Mouse (Mus musculus) embryonic facial prominence, embryonic 13.5 days (tissue): ENCODE measurements around the gene Ppfia3. TPM values are rescaled to one million over a fixed set of nuclear protein-coding genes. Genes with fewer than 3 reads are reported as not detected.
"Not testable (repeated sequence)": the region's sequence is repeated elsewhere in the genome, so short reads cannot be mapped to it uniquely, and the experiment has no call there.

Source experiments
- ATAC-seq: fragments of 200-750 bp; cut with Nextera tagmentation; 2 replicates; pipeline ENCODE4 v1.8.0; 2017; ENCODE audit warnings: low read depth; ENCODE audit not compliant: insufficient number of reproducible peaks, insufficient read depth, low FRiP score, low TSS enrichment
- H3K27ac ChIP-seq: fragments of 300-500 bp; sonication (generic); 2 replicates; pipeline ENCODE4 v1.5.1; 2015; ENCODE audit warnings: moderate library complexity, mild to moderate bottlenecking, inconsistent platforms
- H3K27me3 ChIP-seq: fragments of 300-500 bp; sonication (generic); 2 replicates; pipeline ENCODE4 v1.6.1; 2015; ENCODE audit warnings: mild to moderate bottlenecking, inconsistent platforms
- H3K36me3 ChIP-seq: fragments of 300-500 bp; sonication (generic); 2 replicates; pipeline ENCODE4 v1.6.1; 2015; ENCODE audit warnings: mild to moderate bottlenecking, inconsistent platforms
- H3K4me1 ChIP-seq: fragments of 300-500 bp; sonication (generic); 2 replicates; pipeline ENCODE4 v1.6.1; 2015; ENCODE audit warnings: inconsistent platforms
- H3K4me2 ChIP-seq: fragments of 300-500 bp; sonication (generic); 2 replicates; pipeline ENCODE4 v1.6.1; 2015; ENCODE audit warnings: moderate library complexity, mild to moderate bottlenecking, inconsistent platforms
- H3K4me3 ChIP-seq: fragments of 300-500 bp; sonication (generic); 2 replicates; pipeline ENCODE4 v1.5.1; 2015; ENCODE audit warnings: mild to moderate bottlenecking, inconsistent platforms
- H3K9ac ChIP-seq: fragments of 300-500 bp; sonication (generic); 2 replicates; pipeline ENCODE4 v1.6.1; 2015; ENCODE audit warnings: mild to moderate bottlenecking, inconsistent platforms
- H3K9me3 ChIP-seq: fragments of 300-500 bp; sonication (generic); 2 replicates; pipeline ENCODE4 v1.6.1; 2016; ENCODE audit warnings: inconsistent platforms
- WGBS: fragments of 180-500 bp; shearing (Covaris S2); methylation state at CpG from one replicate; pipeline ENCODE4 v1.1.7; 2015; ENCODE audit warnings: mixed read lengths; 5-methylcytosine and 5-hydroxymethylcytosine counted together
- polyA plus RNA-seq: library from polyadenylated mRNA; unstranded; fragments of >200 nt; fragmentation: Nextera tagmentation; extraction: Ambion mirVana; gene quantifications from 2 replicates; pipeline ENCODE4 v1.2.1, GENCODE M21; 2015

Ppfia3 gene
- polyA plus RNA-seq, 1 experiment from 2014 or later: 8.2 TPM

GRCm38 (mm10) chr7:45406157-45407156 lies 39.6 kb upstream of the Ppfia3 start:
- no peaks in the 10 kb centered on the region for H3K9me3 ChIP-seq
- peaks cover 16% of the 10 kb centered on the region for H3K4me1 ChIP-seq
- peak overlapping the region; percentile 74 for H3K4me2 ChIP-seq
- peak overlapping the region; percentile 65 for H3K9ac ChIP-seq
- peaks cover 67% of the 10 kb centered on the region for H3K27me3 ChIP-seq
- WGBS: 2% methylated on average over 107 of the region's 114 CpGs
- no peak overlapping the region for H3K27ac ChIP-seq
- H3K4me3 ChIP-seq: peak overlapping the region; percentile 47
- H3K36me3 ChIP-seq: no peaks in the 10 kb centered on the region
- no peak for ATAC-seq

GRCm38 (mm10) chr7:45405091-45406075 lies 38.6 kb upstream of the Ppfia3 start, which contains the start of gene Kcna7:
Gene Kcna7, plus strand, starts transcription at chr7:45405653.
- H3K4me3 ChIP-seq: peak within 1 kb of the TSS; percentile 47
- H3K4me2 ChIP-seq: peak within 1 kb of the TSS; percentile 74
- H3K36me3 ChIP-seq: no peaks in the 10 kb centered on the region
- no peaks in the 10 kb centered on the region for H3K9me3 ChIP-seq
- no peak for ATAC-seq
- peak within 1 kb of the TSS; percentile 65 for H3K9ac ChIP-seq
- H3K4me1 ChIP-seq: peaks cover 16% of the 10 kb centered on the region
- H3K27ac ChIP-seq: no peak within 1 kb of the TSS
- 11% methylated on average over 28 of the region's 28 CpGs for WGBS
- H3K27me3 ChIP-seq: peaks cover 56% of the 10 kb centered on the region

- Histone ChIP-seq H3K36me3 (no peaks in the 10 kb centered on the region), H3K4me1 (peaks cover 16% of the 10 kb centered on the region), H3K9ac (no peak overlapping the region), H3K4me2 (no peak overlapping the region), H3K27ac (no peak overlapping the region), H3K4me3 (no peak overlapping the region), H3K27me3 (peaks cover 39% of the 10 kb centered on the region), H3K9me3 (no peaks in the 10 kb centered on the region)
- no peak for ATAC-seq
- WGBS: 45% methylated on average over 6 of the region's 6 CpGs
These were observed 36.9 kb upstream of the Ppfia3 start for GRCm38 (mm10) chr7:45403532-45404261.

- peaks cover 14% of the 10 kb centered on the region for H3K4me1 ChIP-seq
- no peak overlapping the region for H3K4me2 ChIP-seq
- no peaks in the 10 kb centered on the region for H3K36me3 ChIP-seq
- H3K4me3 ChIP-seq: no peak overlapping the region
- H3K9me3 ChIP-seq: no peaks in the 10 kb centered on the region
- 0 out of 2 replicates have a peak overlapping the region, but pooled peaks have one; percentile 27 for H3K9ac ChIP-seq
- peaks cover 18% of the 10 kb centered on the region for H3K27me3 ChIP-seq
- 58% methylated on average over 10 of the region's 10 CpGs for WGBS
- ATAC-seq: no peak
- H3K27ac ChIP-seq: no peak overlapping the region
These were observed 34.8 kb upstream of the Ppfia3 start for GRCm38 (mm10) chr7:45401521-45402085.

GRCm38 (mm10) chr7:45396787-45397186 lies 30.0 kb upstream of the Ppfia3 start:
- Histone ChIP-seq H3K9me3 (no peaks in the 10 kb centered on the region), H3K9ac (no peak overlapping the region), H3K4me2 (no peak overlapping the region), H3K4me1 (peaks cover 17% of the 10 kb centered on the region), H3K4me3 (no peak overlapping the region), H3K36me3 (peaks cover 10% of the 10 kb centered on the region), H3K27me3 (no peaks in the 10 kb centered on the region), H3K27ac (no peak overlapping the region)
- 84% methylated on average over 2 of the region's 2 CpGs for WGBS
- no peak for ATAC-seq

- WGBS: 9% methylated on average over 3 of the region's 3 CpGs
- peak overlapping the region; percentile 85 for H3K27ac ChIP-seq
- peaks cover 17% of the 10 kb centered on the region for H3K4me1 ChIP-seq
- not testable (repeated sequence) for ATAC-seq, H3K27me3 ChIP-seq, H3K9me3 ChIP-seq, H3K9ac ChIP-seq
- peak overlapping the region; percentile 61 for H3K4me3 ChIP-seq
- H3K36me3 ChIP-seq: peaks cover 15% of the 10 kb centered on the region
- peak overlapping the region; percentile 61 for H3K4me2 ChIP-seq
These were observed 29.5 kb upstream of the Ppfia3 start for GRCm38 (mm10) chr7:45396337-45396775.

- peak within 1 kb of the TSS; percentile 61 for H3K4me3 ChIP-seq
- peak within 1 kb of the TSS; percentile 99 for H3K27ac ChIP-seq
- H3K27me3 ChIP-seq: no peaks in the 10 kb centered on the region
- H3K4me1 ChIP-seq: peaks cover 17% of the 10 kb centered on the region
- peaks cover 19% of the 10 kb centered on the region for H3K36me3 ChIP-seq
- peak within 1 kb of the TSS; percentile 91 for H3K9ac ChIP-seq
- peak; percentile 95 for ATAC-seq
- no peaks in the 10 kb centered on the region for H3K9me3 ChIP-seq
- peak within 1 kb of the TSS; percentile 95 for H3K4me2 ChIP-seq
- under 1% methylated on average over 60 of the region's 60 CpGs for WGBS
These were observed 28.9 kb upstream of the Ppfia3 start, which contains the start of gene Snrnp70 for GRCm38 (mm10) chr7:45395578-45396336. Gene Snrnp70, minus strand, starts transcription at chr7:45395742.

GRCm38 (mm10) chr7:45395129-45395541 lies 28.3 kb upstream of the Ppfia3 start:
- under 1% methylated on average over 18 of the region's 20 CpGs for WGBS
- Histone ChIP-seq H3K4me1 (peaks cover 17% of the 10 kb centered on the region), H3K36me3 (peaks cover 25% of the 10 kb centered on the region), H3K4me2 (peak overlapping the region; percentile 95), H3K9ac (peak overlapping the region; percentile 91), H3K27me3 (no peaks in the 10 kb centered on the region), H3K4me3 (peak overlapping the region; percentile 61), H3K9me3 (no peaks in the 10 kb centered on the region), H3K27ac (peak overlapping the region; percentile 99)
- peak; percentile 70 for ATAC-seq

GRCm38 (mm10) chr7:45386077-45386476 lies 19.3 kb upstream of the Ppfia3 start:
- Histone ChIP-seq H3K9ac (no peak overlapping the region), H3K27me3 (no peaks in the 10 kb centered on the region), H3K4me2 (no peak overlapping the region), H3K9me3 (no peaks in the 10 kb centered on the region), H3K4me1 (no peaks in the 10 kb centered on the region), H3K27ac (no peak overlapping the region), H3K36me3 (peaks cover 99% of the 10 kb centered on the region), H3K4me3 (no peak overlapping the region)
- WGBS: 69% methylated on average over 3 of the region's 3 CpGs
- no peak for ATAC-seq

GRCm38 (mm10) chr7:45376057-45376456 lies 9.2 kb upstream of the Ppfia3 start:
- WGBS: 91% methylated on average over 1 of the region's 1 CpGs
- Histone ChIP-seq H3K27ac (no peak overlapping the region), H3K4me1 (no peaks in the 10 kb centered on the region), H3K4me3 (no peak overlapping the region), H3K9me3 (no peaks in the 10 kb centered on the region), H3K4me2 (no peak overlapping the region), H3K27me3 (no peaks in the 10 kb centered on the region), H3K9ac (no peak overlapping the region), H3K36me3 (peaks cover 86% of the 10 kb centered on the region)
- ATAC-seq: no peak
